Mouse (Mus musculus) brain, embryonic 14.5 days (tissue): ENCODE measurements around the gene Ttc5.

ENCODE experiments used
- CTCF ChIP-seq: fragments of 200-500 bp; IDR thresholded peaks from 2 replicates; pipeline ENCODE4 v1.5.1; 2012; ENCODE audit warnings: inconsistent platforms, mild to moderate bottlenecking, moderate library complexity, borderline replicate concordance; ENCODE audit not compliant: insufficient read depth, insufficient read length; ENCODE audit errors: extremely low read depth
- POLR2A ChIP-seq: fragments of 200-500 bp; IDR thresholded peaks from 2 replicates; pipeline ENCODE4 v1.6.1; 2012; ENCODE audit warnings: mild to moderate bottlenecking, inconsistent platforms, borderline replicate concordance; ENCODE audit not compliant: poor library complexity, insufficient read depth, insufficient read length, severe bottlenecking; ENCODE audit errors: extremely low read depth

DNA sequence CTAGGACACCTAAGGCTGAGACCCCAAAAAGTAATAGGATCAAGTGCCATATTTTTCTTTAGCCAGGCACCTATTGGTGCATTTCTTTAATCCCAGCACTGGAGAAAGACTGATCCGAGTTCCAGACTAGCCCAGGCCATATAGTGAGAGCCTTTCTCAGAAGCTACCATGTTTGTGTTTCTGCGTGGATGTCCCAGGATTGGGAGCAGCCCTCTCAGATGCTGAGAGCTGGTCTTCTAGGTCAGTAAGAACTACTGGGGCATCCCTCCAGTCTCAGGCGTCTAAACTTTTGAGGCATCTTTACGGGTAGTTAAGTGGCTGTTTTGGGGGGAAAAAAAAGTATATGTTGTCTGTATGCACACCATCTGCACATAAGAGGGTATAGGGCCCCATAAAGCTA is 10.6 kb upstream of the Ttc5 start:
- TF ChIP-seq CTCF (no peak), POLR2A (no peak)
